Mouse (Mus musculus) embryonic stem cell, embryonic (primary cell): Measurements from ENCODE around the gene Pou5f1.
"Not testable (repeated sequence)": the region's sequence is repeated elsewhere in the genome, so short reads cannot be mapped to it uniquely, and the experiment has no call there.

Experiments
- CTCF ChIA-PET, 4 experiments: fragments of 300-600 bp in 2 of 4; fragments of 350-600 bp in 2 of 4; sonication (Branson Sonifier 250); formaldehyde crosslinking; loops; one replicate each; lab custom pipeline; 2022; ENCODE audit warnings: inconsistent platforms in 2 of 4; lab: Charles Lee
- POLR2A ChIA-PET, 4 experiments: fragments of 300-600 bp in 2 of 4; fragments of 350-600 bp in 2 of 4; sonication (Branson Sonifier 250); formaldehyde crosslinking; loops; one replicate each; lab custom pipeline; 2022; ENCODE audit warnings: antibody characterized with exemption in 4 of 4, inconsistent platforms in 1 of 4; lab: Charles Lee

Gene Pou5f1

DNA sequence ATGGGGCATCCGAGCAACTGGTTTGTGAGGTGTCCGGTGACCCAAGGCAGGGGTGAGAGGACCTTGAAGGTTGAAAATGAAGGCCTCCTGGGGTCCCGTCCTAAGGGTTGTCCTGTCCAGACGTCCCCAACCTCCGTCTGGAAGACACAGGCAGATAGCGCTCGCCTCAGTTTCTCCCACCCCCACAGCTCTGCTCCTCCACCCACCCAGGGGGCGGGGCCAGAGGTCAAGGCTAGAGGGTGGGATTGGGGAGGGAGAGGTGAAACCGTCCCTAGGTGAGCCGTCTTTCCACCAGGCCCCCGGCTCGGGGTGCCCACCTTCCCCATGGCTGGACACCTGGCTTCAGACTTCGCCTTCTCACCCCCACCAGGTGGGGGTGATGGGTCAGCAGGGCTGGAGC lies at the start of gene Pou5f1:
Gene Pou5f1 (plus strand): TSS at position 243 of the 400 bp plus-strand sequence.
- CTCF ChIA-PET = interaction anchor here in 3 of 4 experiments (0.6 to 4.4 kb wide), 11 partner anchors 11 to 484 kb away, joined by 3 to 25 read pairs (median 3); partner anchors contain the start of genes Cchcr1 (in 1 of the 3) and Tcf19 (in 1 of the 3)
- POLR2A ChIA-PET = interaction anchor here (0.5 to 24.5 kb wide), 19 partner anchors 4 to 555 kb away, joined by 3 to 630 read pairs (median 9); partner anchors contain the start of genes Cchcr1 (in 2 of the 4), Tcf19 (in 2 of the 4), Ier3 (in 1 of the 4) and Ly6g6e (in 1 of the 4)

- CTCF ChIA-PET, POLR2A ChIA-PET: not testable (repeated sequence)
Measured at GRCm38 (mm10) chr17:35458247-35458646, 47.6 kb upstream of the Pou5f1 start.

DNA sequence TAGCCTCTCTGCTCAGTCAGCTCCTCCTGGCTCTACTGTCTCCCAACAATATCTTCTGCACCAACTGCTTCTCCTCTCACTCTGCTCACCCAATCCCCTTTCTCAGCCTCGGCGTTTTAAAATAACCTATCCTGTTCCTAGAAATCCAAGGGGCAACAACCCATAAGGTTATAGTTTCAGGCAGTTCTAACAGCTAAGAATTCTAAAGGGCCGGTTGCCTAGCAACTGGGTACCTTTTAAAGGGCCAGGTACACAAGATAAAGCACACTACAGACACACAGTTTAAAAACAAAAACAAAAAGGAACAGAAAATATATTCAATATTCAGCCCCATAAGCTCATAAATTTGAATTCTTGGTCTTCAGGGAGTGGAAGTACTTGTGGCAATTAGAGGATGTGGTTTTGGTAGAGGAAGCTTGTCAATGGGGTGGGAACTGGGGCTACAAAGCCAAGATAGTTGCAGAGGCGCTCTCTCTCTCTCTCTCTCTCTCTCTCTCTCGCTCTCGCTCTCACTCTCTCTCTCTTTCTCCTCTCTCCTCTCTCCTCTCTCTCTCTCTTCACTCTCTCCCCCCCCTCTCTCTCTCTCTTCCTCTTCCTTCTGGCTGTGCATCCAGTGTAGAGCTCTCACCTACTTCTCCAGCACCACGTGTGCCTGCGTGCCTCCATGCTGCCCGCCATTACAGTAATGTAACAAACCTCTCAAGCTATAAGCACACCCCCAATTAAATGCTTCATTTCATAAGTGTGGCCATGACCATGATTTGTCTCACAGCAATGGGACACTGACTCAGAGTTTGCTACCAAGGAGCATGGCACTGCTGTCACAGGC lies 45.1 kb upstream of the Pou5f1 start:
- CTCF ChIA-PET, POLR2A ChIA-PET: not testable (repeated sequence)

DNA sequence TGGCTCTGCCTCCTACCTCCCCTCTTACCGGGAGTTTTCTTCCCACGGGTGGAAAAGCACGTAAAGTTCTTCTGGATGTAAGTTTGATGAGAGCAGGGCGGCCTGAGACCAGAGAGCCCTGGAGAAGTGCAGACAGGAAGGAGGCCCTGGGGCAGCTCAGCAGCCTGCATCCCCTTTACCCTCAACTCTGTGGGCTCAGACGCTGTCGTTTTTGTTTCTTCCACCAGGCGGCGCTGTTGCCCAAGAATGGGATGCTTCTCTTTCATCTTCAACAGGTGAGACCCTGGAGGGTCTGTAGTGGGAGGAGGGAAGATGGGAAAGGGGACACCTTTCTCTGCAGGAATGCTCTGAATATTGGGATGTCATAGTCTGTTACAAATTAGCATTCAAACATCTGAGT lies 40.2 kb upstream of the Pou5f1 start:
- CTCF ChIA-PET = interaction anchor here (0.5 to 1.7 kb wide), 24 partner anchors 9 to 1463 kb away, joined by 3 to 12 read pairs (median 3); partner anchors contain the start of genes Cchcr1 (in 1 of the 4) and Tcf19 (in 1 of the 4)

GRCm38 (mm10) chr17:35468936-35469335 lies 36.9 kb upstream of the Pou5f1 start:
- POLR2A ChIA-PET = interaction anchor here in 1 of 4 experiments (0.9 kb wide), 1 partner anchor 33 kb away, joined by 3 read pairs; no protein-coding TSS in a partner anchor
- CTCF ChIA-PET = interaction anchor here in 2 of 4 experiments (0.6 to 1.1 kb wide), 3 partner anchors 260 to 1490 kb away, joined by 3 to 9 read pairs (median 3); no protein-coding TSS in a partner anchor

More for the DNA sequence above, 40.2 kb upstream of the Pou5f1 start:
- POLR2A ChIA-PET = interaction anchor here in 1 of 4 experiments (0.6 kb wide), 1 partner anchor 338 kb away, joined by 3 read pairs; no protein-coding TSS in a partner anchor

GRCm38 (mm10) chr17:35469842-35470751 lies 35.7 kb upstream of the Pou5f1 start, which contains the start of gene H2-Q10:
Gene H2-Q10 (plus strand): TSS chr17:35470089.
- ChIA-PET CTCF (interaction anchor here in 1 of 4 experiments (0.7 kb wide), 1 partner anchor 106 kb away, joined by 6 read pairs; no protein-coding TSS in a partner anchor), POLR2A (interaction anchor here in 2 of 4 experiments (0.5 to 0.9 kb wide), 2 partner anchors 32 to 528 kb away, joined by 3 read pairs; no protein-coding TSS in a partner anchor)

- CTCF ChIA-PET = interaction anchor here (0.5 to 4.3 kb wide), 41 partner anchors 8 to 765 kb away, joined by 3 to 46 read pairs (median 4); partner anchors contain the start of genes Cchcr1 (in 1 of the 4), Pou5f1 (in 1 of the 4) and Tcf19 (in 1 of the 4)
- POLR2A ChIA-PET = interaction anchor here in 3 of 4 experiments (0.9 to 24.5 kb wide), 11 partner anchors 8 to 95 kb away, joined by 3 to 630 read pairs (median 5); partner anchors contain the start of genes Pou5f1 (in 2 of the 3), Cchcr1 (in 1 of the 3), Psors1c2 (in 1 of the 3) and Tcf19 (in 1 of the 3)
Measured at GRCm38 (mm10) chr17:35484066-35484465, 21.8 kb upstream of the Pou5f1 start.

DNA sequence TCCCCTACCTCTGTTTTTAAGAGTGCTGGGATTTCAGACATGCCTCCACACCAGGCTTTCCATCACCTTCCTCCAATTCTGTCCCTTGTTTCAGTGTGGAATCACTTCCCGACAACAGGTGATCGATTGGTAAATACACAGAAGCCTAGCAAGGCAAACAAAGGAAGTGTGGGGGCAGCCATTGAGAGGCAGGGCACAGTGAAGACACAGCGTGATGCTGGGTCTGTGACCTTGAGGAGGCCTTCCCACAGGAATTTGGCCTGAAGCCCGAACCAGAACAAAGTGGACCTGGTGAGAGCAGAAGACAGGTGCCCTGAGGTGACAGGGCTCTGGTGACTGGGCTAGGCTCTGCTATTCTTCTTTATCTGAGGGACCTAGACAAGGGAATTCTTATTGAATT lies 20.1 kb upstream of the Pou5f1 start:
- POLR2A ChIA-PET = interaction anchor here (0.5 to 24.5 kb wide), 17 partner anchors 8 to 352 kb away, joined by 3 to 630 read pairs (median 5); partner anchors contain the start of genes Pou5f1 (in 3 of the 4), Cchcr1 (in 1 of the 4) and Tcf19 (in 1 of the 4)
- CTCF ChIA-PET = interaction anchor here (0.5 to 4.3 kb wide), 25 partner anchors 9 to 402 kb away, joined by 3 to 46 read pairs (median 4); partner anchors contain the start of genes Cchcr1 (in 1 of the 4), Flot1 (in 1 of the 4), Pou5f1 (in 1 of the 4) and Tcf19 (in 1 of the 4)

GRCm38 (mm10) chr17:35486726-35487125 lies 19.1 kb upstream of the Pou5f1 start:
- ChIA-PET POLR2A (interaction anchor here (0.6 to 24.5 kb wide), 11 partner anchors 10 to 192 kb away, joined by 3 to 630 read pairs (median 9); partner anchors contain the start of genes Pou5f1 (in 2 of the 4), Cchcr1 (in 1 of the 4) and Tcf19 (in 1 of the 4)), CTCF (interaction anchor here in 3 of 4 experiments (0.6 to 4.3 kb wide), 8 partner anchors 17 to 257 kb away, joined by 3 to 46 read pairs (median 9); partner anchors contain the start of gene Pou5f1 (in 1 of the 3))

- CTCF ChIA-PET = interaction anchor here (0.6 to 3.8 kb wide), 24 partner anchors 9 to 301 kb away, joined by 3 to 36 read pairs (median 5); partner anchors contain the start of gene Pou5f1 (in 1 of the 4)
- POLR2A ChIA-PET = interaction anchor here in 3 of 4 experiments (0.6 to 24.5 kb wide), 20 partner anchors 9 to 349 kb away, joined by 3 to 630 read pairs (median 5); partner anchors contain the start of genes Pou5f1 (in 3 of the 3), Cchcr1 (in 2 of the 3), Tcf19 (in 2 of the 3) and Cdsn (in 1 of the 3)
Measured at GRCm38 (mm10) chr17:35488041-35488440, 17.8 kb upstream of the Pou5f1 start.

GRCm38 (mm10) chr17:35490320-35490719 lies 15.5 kb upstream of the Pou5f1 start:
- CTCF ChIA-PET = interaction anchor here (0.6 to 3.8 kb wide), 26 partner anchors 12 to 382 kb away, joined by 3 to 36 read pairs (median 5); partner anchors contain the start of genes Pou5f1 (in 1 of the 4) and Psors1c2 (in 1 of the 4)
- POLR2A ChIA-PET = interaction anchor here (0.7 to 24.5 kb wide), 29 partner anchors 10 to 103 kb away, joined by 3 to 630 read pairs (median 5); partner anchors contain the start of genes Pou5f1 (in 3 of the 4), Tcf19 (in 3 of the 4), Cchcr1 (in 2 of the 4) and Cdsn (in 1 of the 4)

DNA sequence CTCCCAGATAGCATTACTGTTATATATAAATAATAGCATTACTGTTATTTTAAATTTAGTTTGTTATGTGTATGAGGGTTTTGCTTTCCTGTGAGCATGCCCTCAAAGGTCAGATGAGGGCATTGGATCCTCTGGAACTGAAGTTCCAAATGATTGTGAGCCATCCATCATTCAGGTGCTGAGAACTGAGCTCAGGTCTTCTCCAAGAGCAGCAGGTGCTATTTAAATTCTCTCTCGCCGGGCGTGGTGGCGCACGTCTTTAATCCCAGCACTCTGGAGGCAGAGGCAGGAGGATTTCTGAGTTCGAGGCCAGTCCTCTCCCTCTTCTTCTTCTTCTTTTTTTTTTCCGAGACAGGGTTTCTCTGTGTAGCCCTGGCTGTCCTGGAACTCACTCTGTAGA lies 8.7 kb upstream of the Pou5f1 start:
- ChIA-PET POLR2A (interaction anchor here (0.6 to 24.5 kb wide), 19 partner anchors 8 to 98 kb away, joined by 3 to 630 read pairs (median 5); partner anchors contain the start of genes Cchcr1 (in 2 of the 4), Pou5f1 (in 2 of the 4), Psors1c2 (in 1 of the 4) and Tcf19 (in 1 of the 4)), CTCF (interaction anchor here in 3 of 4 experiments (0.6 to 3.3 kb wide), 24 partner anchors 7 to 267 kb away, joined by 3 to 46 read pairs (median 5); partner anchors contain the start of genes Cchcr1 (in 1 of the 3) and Ddr1 (in 1 of the 3))

GRCm38 (mm10) chr17:35502226-35502625 lies 3.6 kb upstream of the Pou5f1 start:
- ChIA-PET POLR2A (interaction anchor here in 3 of 4 experiments (0.6 to 24.5 kb wide), 39 partner anchors 7 to 428 kb away, joined by 3 to 630 read pairs (median 4); partner anchors contain the start of genes Cchcr1 (in 3 of the 3), Tcf19 (in 3 of the 3), Ddx39b (in 1 of the 3) and H2-Q10 (in 1 of the 3)), CTCF (interaction anchor here (0.6 to 6.3 kb wide), 19 partner anchors 11 to 271 kb away, joined by 3 to 52 read pairs (median 5); no protein-coding TSS in a partner anchor)

GRCm38 (mm10) chr17:35502762-35503161 lies 3.1 kb upstream of the Pou5f1 start:
- ChIA-PET POLR2A (interaction anchor here in 3 of 4 experiments (0.6 to 24.5 kb wide), 35 partner anchors 7 to 760 kb away, joined by 3 to 630 read pairs (median 5); partner anchors contain the start of genes Cchcr1 (in 3 of the 3), Tcf19 (in 3 of the 3), Ddx39b (in 1 of the 3) and H2-Q10 (in 1 of the 3)), CTCF (interaction anchor here in 3 of 4 experiments (0.6 to 6.3 kb wide), 15 partner anchors 10 to 271 kb away, joined by 3 to 52 read pairs (median 5); no protein-coding TSS in a partner anchor)

- ChIA-PET CTCF (interaction anchor here in 2 of 4 experiments (0.6 to 6.3 kb wide), 14 partner anchors 7 to 370 kb away, joined by 3 to 52 read pairs (median 4); partner anchors contain the start of genes Cchcr1 (in 1 of the 2) and Tcf19 (in 1 of the 2)), POLR2A (interaction anchor here (0.5 to 24.5 kb wide), 34 partner anchors 5 to 1548 kb away, joined by 3 to 630 read pairs (median 5); partner anchors contain the start of genes Cchcr1 (in 2 of the 4), Ier3 (in 2 of the 4), Tcf19 (in 2 of the 4) and Pou5f1 (in 1 of the 4))
Measured at GRCm38 (mm10) chr17:35503849-35504248, 2.0 kb upstream of the Pou5f1 start.
